Mouse (Mus musculus) layer of hippocampus, postnatal 10 days (tissue): ENCODE results near the gene Fam120b. TPM values are rescaled to one million over a fixed set of nuclear protein-coding genes. Genes with fewer than 3 reads are reported as not detected.
A peak's percentile ranks its signal among the peaks of the same experiment; 100 is the strongest.

ENCODE experiments used
- DNase-seq, 2 experiments: peaks; one replicate each; pipeline ENCODE4 v3.0.0; 2021; ENCODE audit warnings: low spot score in 2 of 2
- long read RNA-seq: library from polyadenylated mRNA; stranded (forward); transcript quantifications from one replicate; pipeline ENCODE4 v2.0.0, GENCODE M21; 2023
- total RNA-seq, 2 experiments: library from RNA; stranded (reverse); gene quantifications; 2 replicates each; pipeline ENCODE4 v1.2.3; 2021

Gene Fam120b
- 10 to 100 TPM; 33.4 to 36.4 TPM for total RNA-seq
- long read RNA-seq, full-length matches to known transcripts = 14 of 20 reads
- long read RNA-seq, partial matches to known transcripts = 3 of 20 reads
- long read RNA-seq, other reads (novel, unspliced or antisense) = 3 of 20 reads

DNA sequence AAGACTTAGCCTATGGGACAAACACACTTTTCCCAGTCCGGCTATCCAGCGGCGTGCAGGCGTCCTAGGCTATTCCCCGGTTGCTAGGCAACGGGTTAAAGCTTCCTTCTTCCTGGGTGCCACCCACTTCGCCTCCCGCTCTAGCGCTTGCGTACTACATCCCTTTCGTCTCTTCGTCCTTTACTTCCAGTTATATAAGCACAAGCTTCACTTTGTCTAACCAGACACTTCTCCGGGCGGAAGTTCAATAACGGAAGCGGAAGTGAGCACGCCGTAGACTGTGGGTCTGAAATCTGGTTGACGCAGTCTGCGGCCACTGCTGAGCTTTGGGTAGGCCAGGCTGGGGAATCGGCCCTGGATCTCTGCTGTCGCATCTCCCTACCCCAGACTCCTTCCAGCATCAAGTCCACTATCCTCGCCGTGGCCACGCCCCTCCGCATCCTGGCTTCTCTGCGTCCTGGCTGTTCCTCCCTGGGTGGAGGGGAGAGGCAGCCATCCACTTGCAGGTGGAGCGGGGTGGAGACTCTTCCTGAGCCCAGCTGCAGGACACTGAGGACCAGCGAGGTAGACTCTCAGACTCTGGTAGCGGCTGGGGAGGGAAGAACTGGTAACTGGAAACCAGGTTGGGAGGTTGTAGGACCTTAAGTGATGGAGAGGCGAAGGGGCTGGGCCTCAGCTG lies at the start of gene Fam120b:
Fam120b (plus strand) TSS at position 206 of the 679 bp plus-strand sequence.
- peak; percentile 75 to 84 for DNase-seq

DNA sequence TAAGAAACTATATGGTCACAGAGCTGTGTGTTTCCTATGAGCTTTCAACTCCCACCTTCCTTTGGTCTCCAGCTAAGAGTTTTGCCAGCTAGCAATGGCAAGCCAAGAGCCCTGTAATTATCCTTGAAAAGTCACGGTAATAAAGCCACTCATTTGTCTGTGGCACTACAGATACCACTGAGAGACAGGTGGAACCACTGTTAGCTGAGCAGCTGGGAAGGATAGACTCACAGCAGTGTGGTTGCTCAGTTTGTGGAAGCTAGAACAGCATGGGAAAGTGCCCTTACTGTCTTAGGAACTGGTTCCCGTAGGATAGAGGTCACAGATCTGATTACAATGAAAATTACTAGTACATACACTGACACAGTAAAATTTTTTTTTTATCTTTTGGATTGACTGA lies 45.9 kb upstream of the Fam120b start:
- DNase-seq = no peak

DNA sequence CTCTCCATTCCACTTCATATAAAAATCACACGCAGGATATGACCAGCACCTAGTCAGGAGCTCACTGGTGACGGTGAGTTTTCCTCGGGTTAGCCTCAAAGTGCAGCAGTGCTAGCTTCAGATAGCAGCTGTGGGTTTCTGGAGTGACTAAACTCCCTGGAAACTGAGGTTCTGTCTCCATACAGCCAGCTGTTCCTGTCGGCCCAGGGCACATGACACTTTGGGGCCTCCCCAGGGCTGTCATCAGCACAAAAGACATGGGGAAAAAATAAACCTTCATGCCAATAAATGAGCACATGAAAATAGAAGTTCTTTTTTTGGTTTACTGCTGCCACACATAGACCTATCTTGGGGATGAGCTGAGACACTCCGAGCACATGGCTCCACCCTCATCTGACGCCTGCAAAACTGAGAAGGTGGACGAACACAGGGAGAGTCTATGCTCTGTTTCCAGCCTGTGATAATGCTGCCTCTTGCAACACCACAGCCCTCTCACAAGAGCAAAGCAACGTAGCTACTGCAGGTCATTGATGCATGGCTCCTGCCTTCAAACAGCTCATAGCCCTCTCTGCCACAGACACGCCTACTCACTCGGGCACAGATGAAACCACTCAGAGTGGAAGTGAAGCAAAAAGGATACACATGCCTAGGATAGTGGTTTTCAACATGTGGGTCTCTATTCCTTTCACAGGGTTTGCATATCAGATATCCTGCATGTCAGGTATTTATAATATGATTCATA lies 43.0 kb upstream of the Fam120b start:
- no peak for DNase-seq

DNA sequence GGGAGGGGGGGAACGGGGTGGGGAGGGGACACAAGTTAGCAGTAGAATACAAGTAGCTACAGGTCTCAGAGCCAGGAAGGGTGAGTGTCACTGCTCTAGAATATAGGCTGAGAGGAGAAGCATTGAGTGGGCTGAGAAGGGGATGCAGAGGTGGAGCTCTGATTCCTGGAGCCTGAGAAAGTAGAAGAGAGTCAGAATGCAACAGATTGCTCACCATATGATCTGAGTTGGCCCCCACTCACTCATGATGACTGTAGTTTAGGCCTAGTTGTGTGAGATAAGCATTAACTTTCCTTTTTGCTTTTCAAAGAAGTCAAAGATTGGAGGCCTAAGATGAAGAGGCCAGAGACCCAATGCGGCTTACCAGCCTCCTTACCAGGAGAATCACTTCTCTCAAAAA lies 42.0 kb upstream of the Fam120b start:
- no peak for DNase-seq

DNA sequence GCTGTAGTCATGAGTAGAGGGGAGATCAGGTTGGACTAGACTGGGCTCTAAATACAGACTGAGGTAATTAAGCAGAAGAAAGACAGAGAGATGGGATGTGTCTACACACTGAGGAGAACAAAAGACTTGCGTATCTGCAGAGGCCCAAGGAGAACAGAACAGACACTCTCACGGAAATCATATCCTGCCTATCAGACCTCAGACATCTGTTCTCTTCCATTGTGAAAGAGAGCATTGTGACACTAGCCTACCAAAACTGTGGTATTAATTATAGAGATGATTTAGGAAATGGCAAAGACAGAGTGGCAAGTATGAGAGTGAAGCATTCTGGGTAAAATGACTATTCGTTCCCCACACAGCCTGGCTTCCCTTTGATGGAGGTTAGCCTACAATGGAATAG lies 40.9 kb upstream of the Fam120b start:
- no peak for DNase-seq

DNA sequence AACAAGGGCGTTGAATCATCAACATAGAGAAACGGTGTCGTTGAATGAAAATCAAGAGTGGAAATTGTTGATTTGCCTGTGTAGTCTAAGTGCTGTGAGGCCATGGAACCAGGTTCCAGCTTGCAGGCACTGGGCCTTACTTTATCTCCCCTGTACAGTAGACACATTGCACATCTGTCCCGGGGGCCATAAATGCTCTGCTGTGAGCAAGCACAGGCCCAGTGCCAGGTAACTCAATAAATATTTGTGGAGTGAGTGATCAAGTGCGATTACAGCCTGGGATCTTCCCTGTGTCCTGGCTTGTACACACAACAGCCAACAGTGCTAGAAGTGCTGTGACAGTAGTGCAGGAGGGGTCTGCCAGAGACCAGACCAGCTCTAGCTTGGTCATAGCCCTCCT lies 39.5 kb upstream of the Fam120b start:
- DNase-seq = no peak

DNA sequence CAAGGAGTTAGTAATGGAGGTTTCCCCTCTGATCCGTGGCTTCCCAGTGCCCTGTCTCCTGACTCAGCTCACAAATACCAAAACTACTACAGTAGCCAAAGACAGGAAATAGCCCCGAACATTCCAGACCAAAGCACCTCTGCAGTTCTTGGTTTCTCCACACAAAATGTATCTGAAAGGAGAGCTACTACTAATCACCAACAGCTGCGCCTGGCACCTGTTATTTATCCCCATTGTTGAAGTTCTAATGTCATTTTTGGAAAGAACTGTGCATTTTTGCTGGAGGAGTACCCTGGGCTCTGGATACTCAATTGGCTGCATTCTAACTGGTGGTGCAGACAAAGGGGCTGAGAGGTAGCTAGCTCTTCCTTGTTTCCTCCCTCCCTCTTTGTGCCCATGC lies 38.9 kb upstream of the Fam120b start:
- no peak for DNase-seq

DNA sequence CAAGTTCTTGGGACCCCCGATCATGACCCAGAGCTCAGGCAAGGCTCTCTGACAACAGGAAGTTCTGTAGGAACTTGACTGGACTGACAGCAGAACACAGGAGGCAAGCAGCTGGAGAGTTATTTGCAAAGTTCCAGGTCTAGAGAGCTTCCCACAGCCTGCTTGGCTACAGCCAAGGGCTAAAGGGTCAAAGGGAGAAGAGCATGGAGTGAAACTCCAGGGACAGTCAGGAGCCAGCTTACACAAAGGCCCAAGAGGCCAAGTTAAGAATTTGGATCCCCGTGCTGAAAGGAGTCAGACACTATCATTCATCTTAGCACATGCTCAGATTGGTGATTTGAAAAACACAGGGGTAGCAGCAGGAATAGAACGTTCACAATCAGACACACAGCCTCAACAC lies 32.3 kb upstream of the Fam120b start:
- no peak for DNase-seq

DNA sequence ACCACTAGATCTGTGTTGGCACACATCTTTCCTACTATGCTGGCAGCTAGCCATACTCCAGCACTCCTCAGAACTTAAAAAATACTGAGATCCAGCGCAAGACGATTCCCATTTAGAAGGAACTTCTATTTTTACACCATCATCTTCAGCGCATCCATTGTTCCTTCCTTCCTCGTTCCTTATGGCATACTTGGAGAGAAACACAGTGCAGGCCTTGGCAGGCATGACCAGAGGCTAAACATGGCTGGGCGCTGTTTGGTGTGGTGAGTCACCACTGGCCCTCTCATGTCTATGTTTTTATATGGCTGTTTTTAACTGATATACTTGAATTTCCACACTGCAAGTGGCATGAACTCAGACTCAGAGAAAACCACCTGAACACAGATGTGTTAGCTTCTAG lies 30.4 kb upstream of the Fam120b start:
- DNase-seq = no peak

DNA sequence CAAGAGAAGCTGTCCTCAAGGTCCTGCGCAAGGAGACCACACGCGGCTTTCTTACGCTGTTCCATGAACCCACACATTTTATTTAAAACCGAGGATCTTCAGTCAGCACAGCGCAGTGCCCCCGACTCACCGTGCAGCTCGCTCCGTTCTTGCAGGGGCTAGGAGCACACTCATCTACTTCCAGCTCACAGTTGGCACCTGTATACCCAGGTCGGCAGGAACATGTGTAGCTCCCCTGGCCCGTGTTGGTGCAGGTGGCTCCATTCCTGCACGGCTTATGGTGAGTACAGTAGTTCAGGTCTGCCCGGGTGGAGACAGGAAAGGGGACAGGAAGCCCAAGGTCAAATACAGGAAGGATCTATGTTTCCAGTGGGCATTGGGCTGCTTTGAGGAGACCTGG lies 25.6 kb upstream of the Fam120b start:
- DNase-seq = no peak

DNA sequence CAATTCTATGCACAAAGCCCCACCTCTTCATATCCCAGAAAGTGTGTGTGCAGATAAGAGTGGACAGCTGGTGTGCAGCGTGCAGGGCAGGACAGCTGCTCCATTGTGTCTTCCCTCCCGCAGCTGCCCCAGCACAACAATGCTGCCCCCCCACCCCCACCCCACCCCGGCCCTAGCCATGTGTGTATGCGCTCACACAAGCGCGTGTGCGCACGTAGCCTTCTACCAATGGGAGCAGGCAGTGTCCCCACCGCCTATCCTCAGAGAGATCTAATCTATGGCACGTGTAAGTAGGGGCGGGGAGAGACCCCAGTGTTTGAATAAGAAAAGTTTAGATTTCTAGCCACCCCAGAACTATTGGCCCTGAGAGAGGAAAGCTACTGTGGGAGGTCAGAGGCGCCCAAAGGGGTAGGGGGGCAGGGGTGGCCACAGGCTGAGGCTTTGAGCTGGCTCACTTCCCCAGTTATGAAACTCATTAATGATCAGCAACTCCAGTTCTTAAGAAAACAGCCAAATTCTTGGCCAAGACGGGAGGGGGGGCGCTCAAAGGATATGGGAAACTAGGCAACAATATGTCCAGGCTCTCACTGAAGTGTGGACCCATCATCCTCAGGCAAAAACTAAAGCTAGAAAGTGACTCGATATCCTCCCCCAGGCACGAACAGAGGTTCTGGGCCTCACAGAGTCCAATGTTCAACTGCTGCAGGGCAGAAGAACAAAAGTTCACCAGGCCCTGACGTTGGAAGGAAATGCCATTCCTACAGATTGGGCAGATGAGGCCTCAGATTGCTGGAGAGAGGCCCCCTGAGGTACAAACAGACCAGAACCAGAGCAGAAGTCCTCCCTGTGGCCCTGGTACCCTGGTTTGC lies 23.8 kb upstream of the Fam120b start:
- no peak for DNase-seq

DNA sequence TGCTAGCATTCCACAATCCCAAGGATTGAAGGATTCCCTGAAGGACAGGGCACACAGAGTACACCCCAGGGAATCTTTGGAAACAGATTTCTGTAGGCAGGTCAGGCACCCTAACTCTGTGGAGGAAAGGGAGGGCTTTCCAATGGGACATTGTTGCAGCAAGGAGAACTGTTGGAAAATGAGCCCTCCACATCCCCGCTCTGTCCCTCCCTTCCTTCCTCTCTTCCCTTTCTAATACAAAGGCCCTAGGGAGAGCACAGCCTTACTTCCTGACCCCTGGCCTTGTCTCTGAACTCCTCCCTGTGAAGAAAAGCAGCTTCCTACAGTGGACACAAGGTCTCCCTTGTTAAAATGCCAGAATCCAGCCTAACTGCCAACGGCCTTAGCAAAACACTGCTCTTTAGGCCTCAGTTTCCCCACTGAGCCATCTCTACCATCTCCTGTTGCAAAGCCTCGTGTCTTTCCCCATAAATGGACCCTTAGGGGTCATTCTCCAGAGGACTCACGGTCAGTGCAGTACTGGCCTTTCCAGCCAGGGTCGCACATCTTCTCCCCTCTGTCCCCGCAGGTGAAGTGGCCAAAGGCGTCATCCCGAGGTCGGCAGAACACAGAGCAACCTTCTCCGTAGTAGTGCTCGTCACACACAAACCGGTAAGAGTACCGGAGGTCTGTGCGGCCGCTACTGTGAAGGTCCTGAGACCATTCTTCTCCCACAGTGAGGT lies 22.9 kb upstream of the Fam120b start:
- DNase-seq = no peak

DNA sequence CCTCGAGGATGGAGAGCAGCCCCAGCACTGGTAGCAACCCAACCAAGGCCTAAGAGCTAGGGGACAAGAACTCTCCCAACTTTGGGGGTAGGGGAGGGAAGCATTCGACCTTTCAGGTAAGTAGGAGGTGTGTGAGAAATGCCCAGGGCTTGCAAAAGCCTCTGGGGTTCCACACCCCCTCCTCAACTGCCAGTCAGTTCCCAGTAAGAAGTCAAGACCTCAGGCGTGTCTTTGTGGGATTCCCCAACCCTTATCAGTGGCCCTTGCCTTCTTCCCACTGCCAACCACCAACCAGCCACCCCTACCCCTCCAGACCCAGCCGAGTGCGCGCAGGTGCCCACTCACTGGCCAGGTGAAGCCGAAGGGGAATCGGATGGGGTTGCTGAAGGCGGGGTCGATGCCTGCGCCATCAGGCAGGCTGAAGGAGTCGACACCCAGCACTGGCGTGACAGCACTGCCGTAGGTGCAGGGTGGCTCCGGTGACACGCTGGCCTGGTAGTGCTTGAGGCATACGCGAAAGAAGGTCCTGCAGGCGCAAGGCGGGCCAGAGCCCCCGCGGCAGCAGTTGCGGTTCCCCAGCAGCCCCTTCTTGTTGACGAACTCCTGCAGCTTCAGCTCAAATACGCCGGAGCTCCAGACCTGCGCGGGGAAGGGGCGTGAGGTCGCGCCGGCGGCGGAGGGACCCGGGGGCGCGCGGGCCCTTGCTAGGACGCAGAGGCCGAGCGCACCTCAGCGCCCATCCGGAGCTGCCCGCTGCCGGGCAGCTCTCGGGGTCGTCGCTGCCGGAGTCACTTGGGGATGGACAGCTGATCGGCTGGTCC lies 21.5 kb upstream of the Fam120b start:
- DNase-seq = no peak

DNA sequence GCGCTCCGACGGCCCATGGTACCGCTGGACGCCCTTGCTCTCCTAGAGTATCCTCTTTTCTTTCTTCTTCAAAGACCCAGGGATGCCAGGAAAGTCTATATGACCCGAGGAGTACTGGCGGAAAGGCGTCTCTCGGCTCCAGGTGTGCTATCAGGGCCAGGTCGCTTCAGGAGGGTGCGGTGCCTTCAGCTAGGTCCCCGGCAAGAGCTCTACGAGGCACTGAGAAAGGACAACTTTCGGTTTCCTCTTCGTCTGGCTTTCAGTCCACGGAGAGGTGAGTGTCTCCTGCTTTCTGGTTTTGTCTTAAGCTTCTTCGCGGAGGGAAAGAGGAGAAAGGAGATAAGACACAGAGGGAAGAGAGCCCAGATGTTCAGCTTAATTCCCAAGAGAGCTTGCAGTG lies 20.8 kb upstream of the Fam120b start:
- no peak for DNase-seq

DNA sequence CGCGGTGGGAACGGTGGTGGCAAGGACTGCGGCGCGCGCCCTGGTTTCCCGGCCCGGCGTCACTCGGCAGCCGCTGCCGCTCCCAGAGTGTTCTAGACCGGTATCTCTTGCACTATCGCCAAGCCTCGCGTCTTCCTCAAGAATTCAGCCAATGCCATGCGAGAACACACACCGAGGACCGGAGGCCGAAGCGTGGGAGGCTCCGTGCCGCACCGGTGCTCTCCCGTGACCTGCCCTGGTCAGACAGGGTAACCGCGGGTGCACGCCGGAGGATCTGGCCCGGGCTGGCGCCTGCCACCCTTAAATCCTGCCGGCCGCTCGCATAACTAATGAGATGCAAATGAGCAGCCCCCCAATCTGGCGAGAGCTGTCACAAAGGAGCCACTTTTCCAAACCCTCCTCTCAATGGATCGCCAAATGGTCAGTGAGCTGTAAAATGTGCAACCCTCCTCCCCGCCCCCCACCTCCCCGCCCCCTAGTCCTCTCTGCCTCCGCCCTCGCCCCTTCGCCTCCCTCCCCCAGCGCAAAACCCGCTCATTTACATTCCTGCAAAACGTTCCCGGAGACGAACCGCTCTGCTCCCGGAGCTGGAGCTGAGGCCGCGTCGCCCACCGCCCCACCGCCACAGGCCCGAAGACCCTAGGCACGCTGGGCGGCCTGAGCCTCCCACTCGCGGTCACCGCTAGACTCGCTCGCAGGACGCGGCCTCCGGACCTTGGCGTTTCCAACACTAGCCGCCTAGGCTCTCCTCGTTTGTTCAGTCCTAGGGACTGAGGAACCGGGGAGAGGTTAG lies 20.1 kb upstream of the Fam120b start:
- DNase-seq = peak; percentile 73 to 79

DNA sequence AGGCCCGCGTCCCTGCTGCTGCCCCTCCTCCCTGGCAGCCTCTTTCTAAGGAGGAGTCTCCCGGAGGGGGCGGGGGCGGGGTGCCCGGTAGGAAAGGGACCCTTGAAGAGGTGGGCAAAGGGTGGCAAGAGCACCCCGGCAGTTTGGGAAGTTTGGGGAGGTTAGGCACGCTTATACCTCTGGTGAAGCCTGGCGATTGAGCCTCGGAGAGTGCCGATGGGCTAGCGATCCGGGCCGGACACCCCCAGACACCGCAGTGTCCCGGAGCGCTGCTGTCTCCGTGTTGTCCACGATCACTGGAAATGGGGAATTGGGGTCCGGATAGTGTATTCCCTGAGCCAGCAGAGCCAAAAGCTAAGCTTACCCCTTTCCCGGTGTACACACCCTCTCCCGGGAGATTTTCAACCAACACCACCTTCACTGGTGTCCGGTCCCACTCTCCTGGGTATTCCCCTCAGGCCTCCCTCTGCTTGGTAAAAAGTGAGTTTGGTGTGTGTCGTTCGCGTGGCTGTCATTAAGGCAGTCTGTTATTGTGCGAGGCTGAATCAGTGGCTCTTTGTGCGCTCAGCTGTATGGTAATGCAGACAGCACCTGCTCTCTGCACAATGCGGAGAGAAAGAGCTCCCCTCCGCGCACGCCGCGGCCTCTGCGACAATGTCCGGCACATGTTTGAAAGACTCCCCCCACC lies 19.4 kb upstream of the Fam120b start, which contains the start of gene Dll1:
Dll1 (minus strand) TSS at position 379 of the 688 bp plus-strand sequence.
- peak in 1 of 2 experiments; percentile 53 for DNase-seq

DNA sequence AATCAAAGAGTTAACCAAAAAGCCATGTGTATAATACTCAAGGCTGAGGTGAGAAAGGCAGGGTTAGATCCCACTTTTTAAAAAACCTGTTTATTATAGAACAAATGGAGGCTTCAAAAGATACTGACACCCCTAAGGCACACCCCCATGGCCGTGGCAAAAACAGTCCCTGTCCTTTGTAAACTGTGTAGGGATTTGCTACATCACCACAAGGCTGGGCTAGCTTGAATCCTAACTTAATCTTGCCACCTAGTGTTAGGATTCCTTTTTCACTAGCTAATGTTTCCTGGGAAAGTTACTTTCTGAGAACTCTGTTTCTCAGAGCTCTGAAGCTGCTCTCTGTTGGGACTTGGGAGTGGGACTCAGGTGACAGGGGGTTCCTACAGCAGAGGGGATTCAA lies 18.1 kb upstream of the Fam120b start:
- peak in 1 of 2 experiments; percentile 49 for DNase-seq

DNA sequence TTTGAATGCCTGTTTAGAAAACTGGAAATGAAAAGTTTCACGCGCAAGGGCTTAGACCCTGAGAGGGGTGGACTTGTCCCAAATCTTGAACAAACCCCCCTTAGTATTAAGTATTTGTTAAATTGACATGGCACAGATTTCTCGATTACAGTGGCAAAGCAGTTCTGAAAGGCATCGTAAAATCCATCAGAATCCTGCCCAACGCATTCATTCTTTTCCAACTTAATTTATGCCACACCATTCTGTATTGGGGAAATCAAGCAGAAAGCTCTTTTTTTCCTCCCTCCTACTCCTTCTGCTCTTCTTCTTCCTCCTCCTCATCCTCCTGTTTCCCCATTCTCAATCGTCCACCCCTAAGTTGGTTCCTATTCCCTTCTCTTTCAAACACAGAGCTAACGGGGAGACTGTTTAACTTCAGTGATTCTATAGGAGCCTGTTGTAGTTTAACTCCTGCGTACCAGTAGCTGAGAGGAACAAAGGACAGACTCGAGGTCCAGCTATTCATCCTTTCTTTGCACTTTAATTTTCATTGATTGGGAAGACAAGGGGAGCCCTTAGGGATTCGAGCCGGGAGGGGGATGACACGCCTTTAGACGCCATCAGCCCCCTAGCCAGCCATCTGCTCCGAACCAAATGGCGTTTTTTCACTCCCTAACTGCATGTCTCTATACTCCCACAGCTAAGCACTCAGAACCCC lies 17.4 kb upstream of the Fam120b start:
- no peak for DNase-seq
